Mouse (Mus musculus): ENCODE data around the gene Spdye4b.

DNA sequence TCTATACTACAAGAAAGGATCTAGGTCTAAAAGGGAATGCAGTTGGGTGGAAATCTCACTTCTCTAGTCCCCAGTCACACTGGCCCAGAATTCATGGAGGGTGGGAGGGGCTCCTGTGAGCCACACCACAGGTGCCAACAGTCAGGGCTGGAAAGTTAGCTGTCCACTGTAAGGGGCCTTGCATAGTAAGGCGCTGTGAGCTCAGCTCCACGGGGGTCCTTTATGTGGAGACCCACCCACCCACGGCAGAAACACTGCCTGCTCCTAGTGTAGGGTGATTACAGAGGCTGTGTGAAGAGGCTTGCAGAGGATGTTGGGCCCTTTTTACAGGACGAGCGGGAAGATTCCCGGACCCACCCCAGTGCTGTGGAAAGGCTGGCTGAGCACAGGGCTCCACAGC lies 71.2 kb downstream of the Spdye4b start:
- TF ChIP-seq CTCF (IDR thresholded peaks at IDR 0.05), result no peak
- no peak for TF ChIP-seq EP300 (IDR thresholded peaks at IDR 0.05; ENCODE audit: insufficient read depth, low read depth, low read length)
- no peak for TF ChIP-seq POLR2A (IDR thresholded peaks at IDR 0.05; ENCODE audit: insufficient read depth, low read depth, low read length)

Data from heart, adult 2 months (tissue).